Mouse (Mus musculus) frontal cortex, adult 2 months (tissue): ENCODE results near the gene Isg15. TPM values are rescaled to one million over a fixed set of nuclear protein-coding genes. Genes with fewer than 3 reads are reported as not detected.
A peak's percentile ranks its signal among the peaks of the same experiment; 100 is the strongest.

Experiments
- DNase-seq, 2 experiments: peaks; one replicate each; pipeline ENCODE4 v3.0.0; 2022; ENCODE audit warnings: low spot score in 1 of 2; ENCODE audit errors: extremely low spot score in 1 of 2
- polyA plus RNA-seq: library from polyadenylated mRNA; depleted of rRNA; stranded (reverse); fragments of >200 nt; gene quantifications from 2 replicates; pipeline ENCODE4 v1.2.3, GENCODE M21; 2012

Isg15 gene
- polyA plus RNA-seq, 1 experiment: 8.9 TPM

- DNase-seq: no peak
Measured at GRCm38 (mm10) chr4:156203413-156204131, 3.0 kb upstream of the Isg15 start.

- peak in 1 of 2 experiments; percentile 61 for DNase-seq
Measured at GRCm38 (mm10) chr4:156203001-156203412, 2.4 kb upstream of the Isg15 start, which contains the start of gene AW011738. AW011738 (plus strand) TSS chr4:156203304.

GRCm38 (mm10) chr4:156202462-156202893 is 1.9 kb upstream of the Isg15 start:
- DNase-seq: no peak

- DNase-seq: peak; percentile 74 to 75
Measured at GRCm38 (mm10) chr4:156197829-156198205, 2.8 kb downstream of the Isg15 start.

- no peak for DNase-seq
Measured at GRCm38 (mm10) chr4:156197131-156197828, 3.3 kb downstream of the Isg15 start, which contains the start of gene Agrn. Agrn (minus strand) TSS chr4:156197488.

GRCm38 (mm10) chr4:156195927-156196870 is 4.4 kb downstream of the Isg15 start:
- no peak for DNase-seq

GRCm38 (mm10) chr4:156194346-156194745 is 6.3 kb downstream of the Isg15 start:
- DNase-seq: no peak

- no peak for DNase-seq
Measured at GRCm38 (mm10) chr4:156193906-156194305, 6.7 kb downstream of the Isg15 start.

- no peak for DNase-seq
Measured at GRCm38 (mm10) chr4:156193200-156193590, 7.4 kb downstream of the Isg15 start.

GRCm38 (mm10) chr4:156192421-156193199 is 8.0 kb downstream of the Isg15 start:
- DNase-seq: no peak

GRCm38 (mm10) chr4:156188811-156189323 is 11.8 kb downstream of the Isg15 start:
- peak in 1 of 2 experiments; percentile 41 for DNase-seq

GRCm38 (mm10) chr4:156188162-156188810 is 12.3 kb downstream of the Isg15 start:
- DNase-seq: no peak

- peak in 1 of 2 experiments; percentile 72 for DNase-seq
Measured at GRCm38 (mm10) chr4:156185950-156186850, 14.4 kb downstream of the Isg15 start.

- DNase-seq: no peak
Measured at GRCm38 (mm10) chr4:156185456-156185949, 15.1 kb downstream of the Isg15 start.

GRCm38 (mm10) chr4:156184291-156184954 is 16.2 kb downstream of the Isg15 start:
- DNase-seq: no peak

- DNase-seq: no peak
Measured at GRCm38 (mm10) chr4:156183747-156184146, 16.9 kb downstream of the Isg15 start.

- DNase-seq: no peak
Measured at GRCm38 (mm10) chr4:156177630-156178029, 23.0 kb downstream of the Isg15 start.
